Mouse (Mus musculus): ENCODE measurements around the gene Zfp683. TPM values are rescaled to one million over a fixed set of nuclear protein-coding genes. Genes with fewer than 3 reads are reported as not detected.

Zfp683 gene
- polyA plus RNA-seq, 1 experiment from 2014 or later, result not detected

DNA sequence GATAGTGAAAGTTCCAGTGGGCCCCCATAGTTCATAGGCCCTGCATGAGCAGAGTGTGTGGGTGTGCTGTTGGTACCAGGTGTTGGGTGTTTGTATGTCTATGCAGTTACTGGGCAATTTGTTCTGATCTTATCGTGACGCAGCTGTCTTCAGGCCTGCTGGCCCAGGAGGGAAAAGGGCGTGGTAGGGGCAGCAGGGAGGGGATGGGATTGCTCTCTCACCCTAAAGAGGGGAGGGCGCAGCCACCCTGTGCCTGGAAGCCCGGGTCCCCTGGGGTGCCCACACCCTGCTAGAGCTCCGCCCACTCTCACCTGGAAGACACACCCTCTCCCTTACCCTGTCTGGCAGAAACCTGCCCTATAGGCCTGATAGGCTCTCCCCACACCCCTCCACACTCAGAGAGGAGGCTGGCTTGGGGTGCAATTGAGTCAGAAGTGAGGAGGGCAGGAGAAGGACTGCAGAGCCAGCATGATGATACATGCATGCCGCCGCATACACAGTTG, 8.4 kb downstream of the Zfp683 start:
- WGBS, result 53% methylated on average over 8 of the region's 8 CpGs
- Histone ChIP-seq H3K27me3 (replicated peaks; ENCODE audit: control insufficient read depth, insufficient read depth, low read length) (peaks cover 2% of the 10 kb centered on the region; the same call in 1 of the 2 replicates), H3K9ac (replicated peaks; ENCODE audit: low read depth, low read length) (no peak overlapping the region), H3K4me1 (replicated peaks; ENCODE audit: control insufficient read depth, insufficient read depth, low read length) (peaks cover 2% of the 10 kb centered on the region; the same call in 1 of the 2 replicates), H3K4me2 (ENCODE audit: low read length) (no peak overlapping the region), H3K4me3 (replicated peaks; ENCODE audit: low read length) (no peak overlapping the region), H3K27ac (ENCODE audit: low read length) (no peak overlapping the region), H3K9me3 (ENCODE audit: control insufficient read depth, low read length) (no peaks in the 10 kb centered on the region), H3K36me3 (ENCODE audit: control insufficient read depth, insufficient read depth) (no peaks in the 10 kb centered on the region)
- no peak for ATAC-seq

DNA sequence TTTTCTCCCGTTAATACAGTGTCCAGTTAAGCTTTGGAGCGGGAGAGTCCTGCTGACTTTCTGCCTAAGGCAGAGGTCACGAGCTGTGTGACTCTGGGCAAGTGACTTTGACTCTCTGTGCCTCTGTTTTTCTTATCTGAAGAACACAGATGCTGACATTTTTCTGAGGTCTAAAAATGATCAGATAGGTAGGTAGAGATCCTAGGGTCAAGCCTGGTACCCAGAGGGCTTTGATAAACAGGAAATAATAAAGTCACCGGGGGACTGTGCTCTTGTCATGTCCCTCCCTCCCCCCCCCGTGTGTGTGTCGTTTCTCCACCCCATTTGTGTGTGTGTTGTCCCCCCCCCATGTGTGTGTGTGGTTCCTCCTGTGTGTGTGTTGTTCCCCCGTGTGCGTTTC, 8.9 kb downstream of the Zfp683 start:
- H3K4me1 ChIP-seq (replicated peaks; ENCODE audit: control insufficient read depth, insufficient read depth, low read length), result peaks cover 2% of the 10 kb centered on the region; the same call in 1 of the 2 replicates
- 76% methylated on average over 8 of the region's 8 CpGs for WGBS
- no peak for ATAC-seq

DNA sequence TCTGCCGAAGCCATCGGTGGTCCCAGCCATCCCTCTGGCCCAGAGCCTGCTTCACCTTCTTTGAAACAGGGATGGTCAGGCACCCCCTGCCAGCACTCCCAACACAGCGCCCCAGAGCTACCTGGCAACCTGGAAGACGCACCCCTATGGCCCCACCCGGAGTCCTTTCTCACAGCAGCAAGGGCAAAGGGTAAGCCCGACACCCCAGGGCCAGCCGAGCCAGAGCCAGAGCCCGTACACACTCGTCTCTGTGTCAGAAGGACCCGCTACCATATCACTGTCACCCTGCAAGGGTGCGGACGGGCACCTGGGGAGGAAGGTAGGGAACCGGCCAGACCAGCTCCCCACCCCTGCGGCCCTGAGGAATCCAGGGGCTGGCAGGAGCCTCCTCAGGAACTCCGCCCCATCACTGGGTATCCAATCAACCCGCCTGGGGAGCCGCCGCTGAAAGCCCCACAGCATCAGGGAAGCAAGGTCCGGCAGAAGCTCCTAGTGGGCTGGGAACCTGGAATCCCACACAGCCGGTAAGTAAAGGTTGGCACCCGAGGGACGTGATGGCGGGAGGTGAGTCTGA, 11.9 kb downstream of the Zfp683 start:
- Histone ChIP-seq H3K27ac (ENCODE audit: low read length) (no peak overlapping the region), H3K4me2 (ENCODE audit: low read length) (no peak overlapping the region), H3K9me3 (ENCODE audit: control insufficient read depth, low read length) (no peaks in the 10 kb centered on the region), H3K36me3 (ENCODE audit: control insufficient read depth, insufficient read depth) (no peaks in the 10 kb centered on the region), H3K4me3 (replicated peaks; ENCODE audit: low read length) (no peak overlapping the region), H3K9ac (replicated peaks; ENCODE audit: low read depth, low read length) (no peak overlapping the region), H3K4me1 (replicated peaks; ENCODE audit: control insufficient read depth, insufficient read depth, low read length) (peaks cover 2% of the 10 kb centered on the region; the same call in 1 of the 2 replicates), H3K27me3 (replicated peaks; ENCODE audit: control insufficient read depth, insufficient read depth, low read length) (peaks cover 2% of the 10 kb centered on the region; the same call in 1 of the 2 replicates)
- ATAC-seq, result no peak
- WGBS, result 23% methylated on average over 23 of the region's 23 CpGs

More for the DNA sequence above, 8.9 kb downstream of the Zfp683 start:
- no peaks in the 10 kb centered on the region for H3K9me3 ChIP-seq (ENCODE audit: control insufficient read depth, low read length)
- H3K27me3 ChIP-seq (replicated peaks; ENCODE audit: control insufficient read depth, insufficient read depth, low read length), result peaks cover 2% of the 10 kb centered on the region; the same call in 1 of the 2 replicates
- no peak overlapping the region for H3K4me2 ChIP-seq (ENCODE audit: low read length)
- no peak overlapping the region for H3K9ac ChIP-seq (replicated peaks; ENCODE audit: low read depth, low read length)
- H3K4me3 ChIP-seq (replicated peaks; ENCODE audit: low read length), result no peak overlapping the region
- no peaks in the 10 kb centered on the region for H3K36me3 ChIP-seq (ENCODE audit: control insufficient read depth, insufficient read depth)
- no peak overlapping the region for H3K27ac ChIP-seq (ENCODE audit: low read length)

DNA sequence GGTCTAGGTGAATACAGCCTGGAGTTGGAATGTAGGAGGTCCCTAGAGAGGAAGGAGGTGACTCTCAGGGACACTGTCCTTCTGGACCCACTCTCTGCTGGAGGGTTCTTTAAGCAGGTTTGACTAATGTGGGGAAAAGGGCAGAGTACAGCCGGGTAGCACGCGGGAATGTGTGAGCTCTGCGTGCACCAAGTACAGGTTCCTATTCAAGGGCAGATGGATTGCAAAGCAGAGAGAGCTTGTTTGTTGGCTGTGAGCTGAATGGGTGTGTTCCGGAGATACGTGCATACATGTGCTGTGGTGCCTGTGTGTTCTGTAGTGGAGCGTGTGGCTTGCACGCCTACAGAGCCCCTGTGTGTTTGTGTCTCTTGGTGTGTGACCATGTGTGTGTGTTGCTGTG, 13.7 kb downstream of the Zfp683 start:
- Histone ChIP-seq H3K27ac (ENCODE audit: low read length) (no peak overlapping the region), H3K9ac (replicated peaks; ENCODE audit: low read depth, low read length) (no peak overlapping the region), H3K9me3 (ENCODE audit: control insufficient read depth, low read length) (no peaks in the 10 kb centered on the region), H3K4me2 (ENCODE audit: low read length) (no peak overlapping the region), H3K36me3 (ENCODE audit: control insufficient read depth, insufficient read depth) (no peaks in the 10 kb centered on the region), H3K27me3 (replicated peaks; ENCODE audit: control insufficient read depth, insufficient read depth, low read length) (peaks cover 2% of the 10 kb centered on the region; the same call in 1 of the 2 replicates), H3K4me3 (replicated peaks; ENCODE audit: low read length) (no peak overlapping the region), H3K4me1 (replicated peaks; ENCODE audit: control insufficient read depth, insufficient read depth, low read length) (peaks cover 2% of the 10 kb centered on the region; the same call in 1 of the 2 replicates)
- no peak for ATAC-seq
- 87% methylated on average over 8 of the region's 8 CpGs for WGBS

DNA sequence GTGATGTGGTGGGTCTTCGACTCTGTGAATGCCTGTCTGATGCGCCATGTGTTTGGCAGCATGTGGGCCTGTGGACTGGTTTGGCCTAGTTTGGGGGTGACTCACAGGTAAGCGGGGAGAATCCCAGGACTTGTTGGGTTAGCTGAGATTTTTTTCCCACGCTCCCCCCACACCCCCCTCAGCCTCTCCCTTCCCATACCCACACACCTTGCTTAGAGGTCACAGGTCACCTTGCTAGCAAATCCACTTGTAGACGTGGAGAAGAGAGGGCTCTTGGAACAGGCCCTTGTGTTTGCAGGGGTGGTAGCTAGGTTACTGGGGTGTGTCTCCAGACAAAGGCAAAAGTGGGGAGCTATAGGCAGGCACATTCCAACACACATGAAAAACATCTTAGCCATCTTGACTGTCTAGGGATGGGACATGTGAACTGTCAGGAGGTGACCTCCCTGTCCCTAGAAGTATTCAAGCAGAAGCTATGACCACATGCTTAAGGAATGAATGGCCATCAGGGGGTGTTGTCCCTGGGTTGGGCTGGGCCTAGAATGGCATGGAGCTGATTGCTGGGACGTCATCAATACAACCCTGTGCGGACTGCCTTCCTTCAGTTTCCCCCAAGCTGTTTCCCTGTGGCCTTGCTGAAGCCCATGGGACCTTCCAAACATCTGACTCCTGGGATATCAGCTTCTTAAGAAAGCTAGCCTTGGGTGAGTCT, 14.4 kb downstream of the Zfp683 start:
- Histone ChIP-seq H3K4me3 (replicated peaks; ENCODE audit: low read length) (no peak overlapping the region), H3K9ac (replicated peaks; ENCODE audit: low read depth, low read length) (no peak overlapping the region), H3K9me3 (ENCODE audit: control insufficient read depth, low read length) (no peaks in the 10 kb centered on the region), H3K36me3 (ENCODE audit: control insufficient read depth, insufficient read depth) (no peaks in the 10 kb centered on the region), H3K27ac (ENCODE audit: low read length) (no peak overlapping the region), H3K27me3 (replicated peaks; ENCODE audit: control insufficient read depth, insufficient read depth, low read length) (peaks cover 2% of the 10 kb centered on the region; the same call in 1 of the 2 replicates), H3K4me2 (ENCODE audit: low read length) (no peak overlapping the region), H3K4me1 (replicated peaks; ENCODE audit: control insufficient read depth, insufficient read depth, low read length) (peaks cover 2% of the 10 kb centered on the region; the same call in 1 of the 2 replicates)
- ATAC-seq, result no peak
- WGBS, result 84% methylated on average over 7 of the region's 7 CpGs

DNA sequence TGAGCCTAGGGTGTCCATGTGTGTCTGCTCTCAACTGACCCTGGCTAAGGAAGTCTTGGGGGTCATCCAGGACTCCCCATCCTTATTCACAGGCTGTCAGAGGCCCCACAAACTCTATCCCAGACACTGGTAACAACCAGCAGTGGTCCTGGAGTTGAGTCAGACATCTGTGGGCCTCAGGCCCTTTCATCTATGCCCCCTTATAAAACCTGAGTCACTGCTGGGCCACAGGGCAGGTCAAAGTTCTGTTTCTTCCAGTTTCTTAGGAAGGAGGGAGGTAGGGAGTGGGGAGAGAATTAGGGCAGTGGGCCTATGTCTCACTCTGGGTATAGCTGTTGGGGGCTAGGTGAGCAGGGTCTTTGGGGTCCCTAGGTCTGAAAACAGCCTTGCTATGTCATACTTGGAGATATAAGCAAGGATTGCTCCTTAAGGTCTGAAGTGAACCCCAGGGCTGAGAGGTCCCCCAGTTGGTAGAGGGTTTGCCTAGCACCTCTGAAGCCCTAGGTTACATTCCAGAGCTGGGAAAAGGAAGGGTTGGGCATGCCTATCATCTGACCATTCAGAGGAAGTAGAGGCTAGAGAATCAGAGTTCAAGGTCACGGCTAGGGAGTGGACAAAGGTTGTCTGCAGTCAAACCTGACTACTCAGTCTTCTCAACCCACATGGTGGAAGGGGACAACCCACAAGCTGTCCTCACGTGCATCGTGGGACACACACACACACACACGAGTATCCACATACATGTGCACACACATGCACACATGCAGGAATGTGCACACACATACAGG, 15.3 kb downstream of the Zfp683 start:
- H3K27me3 ChIP-seq (replicated peaks; ENCODE audit: control insufficient read depth, insufficient read depth, low read length), result peaks cover 2% of the 10 kb centered on the region; the same call in 1 of the 2 replicates
- no peak overlapping the region for H3K27ac ChIP-seq (ENCODE audit: low read length)
- no peak for ATAC-seq
- H3K4me3 ChIP-seq (replicated peaks; ENCODE audit: low read length), result no peak overlapping the region
- no peaks in the 10 kb centered on the region for H3K36me3 ChIP-seq (ENCODE audit: control insufficient read depth, insufficient read depth)
- H3K4me2 ChIP-seq (ENCODE audit: low read length), result no peak overlapping the region
- no peaks in the 10 kb centered on the region for H3K9me3 ChIP-seq (ENCODE audit: control insufficient read depth, low read length)
- WGBS, result 87% methylated on average over 4 of the region's 4 CpGs
- peaks cover 2% of the 10 kb centered on the region; the same call in 1 of the 2 replicates for H3K4me1 ChIP-seq (replicated peaks; ENCODE audit: control insufficient read depth, insufficient read depth, low read length)
- H3K9ac ChIP-seq (replicated peaks; ENCODE audit: low read depth, low read length), result no peak overlapping the region

GRCm38 (mm10) chr4:134078694-134079093, 25.1 kb downstream of the Zfp683 start:
- H3K4me2 ChIP-seq (ENCODE audit: low read length), result no peak overlapping the region
- no peak overlapping the region for H3K27ac ChIP-seq (ENCODE audit: low read length)
- H3K27me3 ChIP-seq (replicated peaks; ENCODE audit: control insufficient read depth, insufficient read depth, low read length), result peaks cover 8% of the 10 kb centered on the region; the same call in 1 of the 2 replicates
- H3K4me3 ChIP-seq (replicated peaks; ENCODE audit: low read length), result no peak overlapping the region
- 14% methylated on average over 3 of the region's 3 CpGs for WGBS
- no peak for ATAC-seq
- H3K9ac ChIP-seq (replicated peaks; ENCODE audit: low read depth, low read length), result no peak overlapping the region
- H3K4me1 ChIP-seq (replicated peaks; ENCODE audit: control insufficient read depth, insufficient read depth, low read length), result peaks cover 7% of the 10 kb centered on the region
- H3K36me3 ChIP-seq (ENCODE audit: control insufficient read depth, insufficient read depth), result no peaks in the 10 kb centered on the region
- no peaks in the 10 kb centered on the region for H3K9me3 ChIP-seq (ENCODE audit: control insufficient read depth, low read length)

GRCm38 (mm10) chr4:134080674-134081073, 27.0 kb downstream of the Zfp683 start:
- no peak overlapping the region for H3K4me3 ChIP-seq (replicated peaks; ENCODE audit: low read length)
- peaks cover 7% of the 10 kb centered on the region for H3K4me1 ChIP-seq (replicated peaks; ENCODE audit: control insufficient read depth, insufficient read depth, low read length)
- peaks cover 8% of the 10 kb centered on the region; the same call in 1 of the 2 replicates for H3K27me3 ChIP-seq (replicated peaks; ENCODE audit: control insufficient read depth, insufficient read depth, low read length)
- H3K27ac ChIP-seq (ENCODE audit: low read length), result no peak overlapping the region
- no peaks in the 10 kb centered on the region for H3K9me3 ChIP-seq (ENCODE audit: control insufficient read depth, low read length)
- WGBS, result 86% methylated on average over 4 of the region's 4 CpGs
- ATAC-seq, result no peak
- no peaks in the 10 kb centered on the region for H3K36me3 ChIP-seq (ENCODE audit: control insufficient read depth, insufficient read depth)
- no peak overlapping the region for H3K9ac ChIP-seq (replicated peaks; ENCODE audit: low read depth, low read length)
- no peak overlapping the region for H3K4me2 ChIP-seq (ENCODE audit: low read length)

All from forebrain, embryonic 16.5 days (tissue).